Mouse (Mus musculus): ENCODE results near the gene Sp6. TPM values are rescaled to one million over a fixed set of nuclear protein-coding genes. Genes with fewer than 3 reads are reported as not detected.
A peak's percentile ranks its signal among the peaks of the same experiment; 100 is the strongest.

Gene Sp6
- polyA plus RNA-seq, 1 experiment from 2014 or later = 0.17 TPM

DNA sequence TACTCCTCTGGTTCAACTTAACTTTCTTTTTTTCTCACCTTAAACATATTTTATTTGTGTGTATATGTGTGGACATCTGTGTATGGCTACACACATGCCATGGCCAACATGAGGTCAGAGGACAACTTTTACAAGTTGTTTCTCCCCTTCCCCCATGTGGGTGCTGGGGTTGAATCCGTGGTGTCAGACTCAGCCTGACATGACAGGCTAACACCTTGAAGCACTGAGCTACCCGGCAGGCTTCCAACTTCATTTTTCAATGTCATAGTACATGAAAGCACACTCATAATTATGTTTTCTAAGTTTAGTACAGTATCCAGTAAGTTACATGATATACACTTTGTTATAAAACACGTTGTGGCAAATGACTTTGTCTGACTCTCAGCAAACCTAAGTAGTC lies 42.9 kb upstream of the Sp6 start:
- 83% methylated on average over 3 of the region's 3 CpGs for WGBS
- Histone ChIP-seq H3K4me3 (ENCODE audit: low read depth, low read length) (no peak overlapping the region), H3K4me2 (ENCODE audit: low read length) (no peak overlapping the region), H3K4me1 (ENCODE audit: control insufficient read depth, insufficient read depth, low read length) (0 out of 2 replicates have a peak, but pooled peaks cover 2% of the 10 kb centered on the region), H3K36me3 (ENCODE audit: control insufficient read depth, insufficient read depth, low read length) (no peaks in the 10 kb centered on the region), H3K9me3 (replicated peaks; ENCODE audit: control insufficient read depth, low read length) (no peaks in the 10 kb centered on the region), H3K9ac (ENCODE audit: low read length) (no peak overlapping the region), H3K27ac (ENCODE audit: low read depth, low read length) (no peak overlapping the region), H3K27me3 (replicated peaks; ENCODE audit: control insufficient read depth, insufficient read depth, low read length) (no peaks in the 10 kb centered on the region)
- ATAC-seq (no peak), DNase-seq (ENCODE audit: low spot score) (no peak)

DNA sequence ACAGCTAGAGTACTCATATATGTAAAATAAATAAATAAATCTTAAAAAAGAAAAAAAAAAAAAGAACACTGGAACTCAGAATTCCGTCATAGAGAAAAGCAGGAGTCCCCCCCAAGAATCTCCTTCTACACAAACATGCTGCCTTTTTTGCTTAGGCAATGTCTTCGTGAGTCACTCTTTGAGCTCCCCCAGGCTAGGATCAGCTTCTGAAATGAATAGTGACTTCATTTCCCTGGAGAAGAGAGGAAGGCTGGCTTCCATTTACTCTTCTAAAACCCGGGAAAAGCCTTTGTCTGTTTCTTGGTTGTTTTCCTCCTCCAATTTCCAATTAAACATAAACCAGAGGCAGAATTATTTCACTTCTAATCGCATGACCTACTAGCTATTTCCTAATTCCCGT lies 40.3 kb upstream of the Sp6 start:
- Histone ChIP-seq H3K9me3 (replicated peaks; ENCODE audit: control insufficient read depth, low read length) (no peaks in the 10 kb centered on the region), H3K4me3 (ENCODE audit: low read depth, low read length) (no peak overlapping the region), H3K9ac (ENCODE audit: low read length) (peak overlapping the region; percentile 17; the same call in 1 of the 2 replicates), H3K4me2 (ENCODE audit: low read length) (no peak overlapping the region), H3K36me3 (ENCODE audit: control insufficient read depth, insufficient read depth, low read length) (no peaks in the 10 kb centered on the region), H3K27me3 (replicated peaks; ENCODE audit: control insufficient read depth, insufficient read depth, low read length) (no peaks in the 10 kb centered on the region), H3K27ac (ENCODE audit: low read depth, low read length) (no peak overlapping the region), H3K4me1 (ENCODE audit: control insufficient read depth, insufficient read depth, low read length) (peaks cover 9% of the 10 kb centered on the region)
- DNase-seq (ENCODE audit: low spot score) (no peak), ATAC-seq (no peak)
- WGBS = 80% methylated on average over 5 of the region's 5 CpGs

DNA sequence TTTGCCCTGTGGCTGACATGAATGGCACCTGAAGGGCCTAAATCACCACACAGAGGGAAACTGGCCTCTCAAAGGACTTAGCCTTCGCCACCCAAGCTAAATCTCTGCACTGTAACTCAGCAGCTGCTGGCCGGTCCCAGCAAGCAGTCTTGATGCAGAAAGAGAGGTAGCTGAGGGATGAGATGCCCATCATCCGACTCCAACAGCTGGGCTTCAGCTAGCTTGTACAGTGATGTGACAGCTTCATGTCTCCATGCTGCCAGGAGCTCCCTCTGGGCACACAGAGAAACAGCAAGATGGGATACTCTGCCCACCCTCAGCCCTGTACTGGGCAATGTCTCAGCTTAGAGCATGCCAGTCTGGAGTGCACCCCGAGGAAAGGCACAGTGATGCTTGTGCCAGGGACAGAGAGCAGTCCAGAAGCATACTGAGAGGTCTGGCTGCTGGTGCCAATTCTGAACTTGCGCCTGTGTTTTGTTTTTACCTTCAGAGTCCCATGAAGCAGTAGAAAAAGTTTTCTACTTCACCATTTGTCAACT lies 39.7 kb upstream of the Sp6 start:
- no peaks in the 10 kb centered on the region for H3K36me3 ChIP-seq (ENCODE audit: control insufficient read depth, insufficient read depth, low read length)
- H3K9ac ChIP-seq (ENCODE audit: low read length) = peak overlapping the region; percentile 17; the same call in 1 of the 2 replicates
- H3K27ac ChIP-seq (ENCODE audit: low read depth, low read length) = no peak overlapping the region
- DNase-seq (ENCODE audit: low spot score) (no peak), ATAC-seq (no peak)
- no peaks in the 10 kb centered on the region for H3K27me3 ChIP-seq (replicated peaks; ENCODE audit: control insufficient read depth, insufficient read depth, low read length)
- H3K4me1 ChIP-seq (ENCODE audit: control insufficient read depth, insufficient read depth, low read length) = peaks cover 11% of the 10 kb centered on the region
- no peak overlapping the region for H3K4me3 ChIP-seq (ENCODE audit: low read depth, low read length)
- H3K9me3 ChIP-seq (replicated peaks; ENCODE audit: control insufficient read depth, low read length) = no peaks in the 10 kb centered on the region
- 82% methylated on average over 5 of the region's 5 CpGs for WGBS
- no peak overlapping the region for H3K4me2 ChIP-seq (ENCODE audit: low read length)

DNA sequence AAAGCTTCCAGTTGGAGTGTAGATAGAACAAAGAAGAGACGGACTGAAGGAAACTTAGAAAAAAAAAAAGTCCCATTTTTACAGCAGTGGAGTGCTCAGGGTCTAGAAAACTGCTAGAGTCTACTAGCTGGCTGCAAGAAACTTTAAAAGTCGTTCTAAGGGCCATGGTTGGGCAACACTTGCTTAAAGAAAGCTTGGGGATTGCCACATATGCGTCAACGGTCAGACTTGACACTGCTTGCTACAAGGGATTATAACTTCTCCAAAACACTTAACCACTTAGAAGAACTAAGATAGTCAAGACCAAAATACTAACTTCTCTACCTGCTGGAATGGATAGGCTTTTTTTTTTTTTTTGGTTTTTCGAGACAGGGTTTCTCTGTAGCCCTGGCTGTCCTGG lies 38.4 kb upstream of the Sp6 start:
- H3K4me2 ChIP-seq (ENCODE audit: low read length) = no peak overlapping the region
- DNase-seq (ENCODE audit: low spot score) (no peak), ATAC-seq (no peak)
- peaks cover 13% of the 10 kb centered on the region for H3K4me1 ChIP-seq (ENCODE audit: control insufficient read depth, insufficient read depth, low read length)
- H3K27ac ChIP-seq (ENCODE audit: low read depth, low read length) = no peak overlapping the region
- no peaks in the 10 kb centered on the region for H3K27me3 ChIP-seq (replicated peaks; ENCODE audit: control insufficient read depth, insufficient read depth, low read length)
- H3K9ac ChIP-seq (ENCODE audit: low read length) = no peak overlapping the region
- WGBS = 88% methylated on average over 5 of the region's 5 CpGs
- H3K4me3 ChIP-seq (ENCODE audit: low read depth, low read length) = no peak overlapping the region
- H3K36me3 ChIP-seq (ENCODE audit: control insufficient read depth, insufficient read depth, low read length) = no peaks in the 10 kb centered on the region
- no peaks in the 10 kb centered on the region for H3K9me3 ChIP-seq (replicated peaks; ENCODE audit: control insufficient read depth, low read length)

DNA sequence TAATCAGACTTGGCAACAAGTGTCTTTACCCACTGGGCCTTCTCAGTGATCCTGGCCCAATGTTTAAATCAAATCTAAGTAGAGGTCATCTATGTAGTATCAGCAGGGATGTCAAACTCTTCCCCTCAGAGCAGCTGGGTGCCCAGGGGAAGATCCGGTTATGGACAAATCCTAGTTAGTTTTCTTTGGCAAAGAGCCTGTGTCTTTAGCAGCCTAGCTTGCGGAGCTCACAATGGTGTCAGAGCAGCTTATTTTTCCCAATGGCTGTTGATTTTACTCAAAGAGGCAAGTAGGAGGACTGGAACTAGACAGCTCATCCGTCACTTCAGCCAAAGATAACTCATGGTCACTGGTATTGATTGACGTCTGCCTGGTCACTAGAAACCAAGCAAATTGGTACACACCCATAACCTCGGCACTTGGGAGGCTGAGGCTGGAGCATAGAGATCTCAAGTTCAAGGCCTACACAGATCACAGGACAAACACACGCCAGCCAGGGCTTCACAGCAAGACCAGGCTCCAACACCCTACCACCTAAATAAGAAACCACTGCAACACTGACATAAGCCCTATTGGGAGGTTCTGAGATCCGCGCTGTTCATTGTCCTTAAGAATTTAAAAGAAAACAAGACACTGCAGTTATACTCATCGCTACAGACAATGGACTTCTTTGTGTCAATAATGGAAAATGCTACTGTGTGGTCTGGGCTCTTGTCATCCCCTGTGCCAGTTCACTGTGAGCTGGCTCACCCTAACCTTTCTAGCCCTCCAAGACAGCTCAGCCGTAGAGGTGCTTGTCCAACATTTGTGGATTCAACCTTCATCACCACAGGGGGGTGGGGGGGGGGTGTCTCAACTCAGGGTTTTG lies 37.4 kb upstream of the Sp6 start:
- H3K9ac ChIP-seq (ENCODE audit: low read length) = peak overlapping the region; percentile 94
- peaks cover 13% of the 10 kb centered on the region for H3K4me1 ChIP-seq (ENCODE audit: control insufficient read depth, insufficient read depth, low read length)
- H3K4me2 ChIP-seq (ENCODE audit: low read length) = peak overlapping the region; percentile 53
- no peak for DNase-seq (ENCODE audit: low spot score)
- no peaks in the 10 kb centered on the region for H3K27me3 ChIP-seq (replicated peaks; ENCODE audit: control insufficient read depth, insufficient read depth, low read length)
- 86% methylated on average over 10 of the region's 10 CpGs for WGBS
- ATAC-seq = no peak
- H3K4me3 ChIP-seq (ENCODE audit: low read depth, low read length) = peak overlapping the region; percentile 79; the same call in 1 of the 2 replicates
- no peaks in the 10 kb centered on the region for H3K36me3 ChIP-seq (ENCODE audit: control insufficient read depth, insufficient read depth, low read length)
- no peaks in the 10 kb centered on the region for H3K9me3 ChIP-seq (replicated peaks; ENCODE audit: control insufficient read depth, low read length)
- 0 out of 2 replicates have a peak overlapping the region, but pooled peaks have one; percentile 17 for H3K27ac ChIP-seq (ENCODE audit: low read depth, low read length)

DNA sequence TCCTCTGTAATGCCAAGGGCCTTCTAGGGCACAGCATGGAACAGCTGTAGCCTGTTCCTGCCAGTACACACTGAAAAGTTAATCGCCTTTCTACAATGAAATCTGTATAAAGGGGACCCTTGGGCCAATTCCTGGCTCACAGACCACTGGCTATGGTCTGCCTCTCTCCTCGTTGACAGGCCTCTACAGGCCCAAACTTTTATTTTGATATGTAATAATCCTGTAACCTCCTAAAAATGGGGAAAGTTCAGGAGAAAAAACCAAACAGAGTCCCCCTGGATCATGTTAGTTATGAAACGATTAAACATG lies 36.9 kb upstream of the Sp6 start:
- DNase-seq (ENCODE audit: low spot score) (no peak), ATAC-seq (no peak)
- H3K27ac ChIP-seq (ENCODE audit: low read depth, low read length) = no peak overlapping the region; the same call in 1 of the 2 replicates
- WGBS = 53% methylated on average over 3 of the region's 3 CpGs
- H3K9me3 ChIP-seq (replicated peaks; ENCODE audit: control insufficient read depth, low read length) = no peaks in the 10 kb centered on the region
- H3K4me2 ChIP-seq (ENCODE audit: low read length) = peak overlapping the region; percentile 53
- H3K9ac ChIP-seq (ENCODE audit: low read length) = peak overlapping the region; percentile 94
- H3K36me3 ChIP-seq (ENCODE audit: control insufficient read depth, insufficient read depth, low read length) = no peaks in the 10 kb centered on the region
- peak overlapping the region; percentile 79 for H3K4me3 ChIP-seq (ENCODE audit: low read depth, low read length)
- no peaks in the 10 kb centered on the region for H3K27me3 ChIP-seq (replicated peaks; ENCODE audit: control insufficient read depth, insufficient read depth, low read length)
- H3K4me1 ChIP-seq (ENCODE audit: control insufficient read depth, insufficient read depth, low read length) = peaks cover 13% of the 10 kb centered on the region

DNA sequence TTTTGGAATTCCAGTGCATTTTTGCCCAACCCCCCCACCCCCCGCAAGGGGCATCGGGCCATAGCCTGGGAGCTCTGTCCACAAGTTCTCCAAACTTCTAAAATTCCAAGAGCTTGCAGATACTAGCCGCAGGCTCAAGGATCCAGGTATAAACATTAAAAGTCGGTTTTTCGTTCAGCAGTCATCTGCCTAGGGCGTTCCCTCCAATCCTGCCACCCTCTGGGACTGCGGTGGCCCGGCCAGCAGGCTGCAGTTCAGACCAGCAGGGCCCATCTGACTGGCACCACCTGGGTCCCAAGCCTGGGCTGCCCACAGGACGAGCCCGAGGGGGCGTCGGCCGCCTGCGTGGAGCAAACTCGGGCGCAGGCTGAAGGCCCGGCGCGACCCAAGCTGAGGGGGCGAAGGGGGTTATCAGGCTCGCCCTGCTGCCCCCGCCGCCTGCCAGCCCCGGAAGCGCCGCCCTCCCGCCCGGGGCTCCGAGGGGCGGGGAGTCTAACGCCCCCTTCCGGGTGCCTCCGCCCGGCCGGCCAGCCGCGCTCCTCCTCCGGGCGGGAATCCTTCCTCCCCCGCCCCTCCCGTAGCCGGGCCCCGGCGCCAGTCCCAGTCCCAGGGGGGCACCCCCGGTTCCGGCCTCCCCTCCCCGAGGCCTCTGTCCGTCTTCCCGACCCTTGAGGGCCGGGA lies 36.1 kb upstream of the Sp6 start:
- no peaks in the 10 kb centered on the region for H3K36me3 ChIP-seq (ENCODE audit: control insufficient read depth, insufficient read depth, low read length)
- peak overlapping the region; percentile 96 for H3K27ac ChIP-seq (ENCODE audit: low read depth, low read length)
- H3K9ac ChIP-seq (ENCODE audit: low read length) = peak overlapping the region; percentile 94
- peak overlapping the region; percentile 53 for H3K4me2 ChIP-seq (ENCODE audit: low read length)
- H3K9me3 ChIP-seq (replicated peaks; ENCODE audit: control insufficient read depth, low read length) = no peaks in the 10 kb centered on the region
- peaks cover 13% of the 10 kb centered on the region for H3K4me1 ChIP-seq (ENCODE audit: control insufficient read depth, insufficient read depth, low read length)
- WGBS = 1% methylated on average over 38 of the region's 50 CpGs
- ATAC-seq (peak; percentile 76), DNase-seq (ENCODE audit: low spot score) (peak; percentile 89)
- H3K4me3 ChIP-seq (ENCODE audit: low read depth, low read length) = peak overlapping the region; percentile 79
- H3K27me3 ChIP-seq (replicated peaks; ENCODE audit: control insufficient read depth, insufficient read depth, low read length) = no peaks in the 10 kb centered on the region

DNA sequence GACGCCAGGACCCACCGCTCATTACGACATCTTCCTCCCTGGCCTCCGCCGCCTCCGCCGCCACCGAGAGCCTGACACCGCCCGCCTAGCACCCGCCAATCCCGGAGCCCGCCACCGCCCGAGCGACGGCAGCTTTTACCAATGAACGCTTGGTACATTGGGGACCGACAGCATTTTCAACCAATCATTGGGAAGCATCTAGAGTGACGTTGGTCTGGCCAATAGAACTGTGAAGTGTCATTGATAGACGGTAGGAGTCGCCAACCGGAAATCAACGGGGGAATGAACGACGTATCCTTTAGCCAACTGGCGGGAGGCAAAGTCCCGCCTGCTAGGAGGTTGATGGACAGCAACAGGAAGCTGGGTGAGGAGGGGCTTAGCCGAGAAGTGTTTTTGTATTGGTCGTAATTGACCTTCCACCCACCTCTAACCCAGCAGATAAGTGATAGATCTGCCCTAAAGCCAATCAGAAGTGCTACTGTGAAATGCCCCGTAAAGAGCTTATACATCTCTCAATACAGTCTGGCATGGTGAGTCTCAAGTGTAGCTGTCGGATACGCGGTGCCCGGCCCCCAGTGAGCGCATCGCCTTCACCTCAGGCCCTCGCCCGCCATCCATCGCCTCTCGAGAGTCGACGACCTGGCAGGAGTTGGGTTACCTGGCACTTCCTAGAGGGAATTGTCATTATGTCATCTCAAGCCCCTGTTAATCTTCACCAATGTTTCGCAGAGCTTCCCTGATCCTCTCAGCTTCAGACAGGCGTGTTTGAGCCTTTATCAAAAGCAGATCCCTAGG lies 35.4 kb upstream of the Sp6 start:
- WGBS = under 1% methylated on average over 45 of the region's 45 CpGs
- Histone ChIP-seq H3K4me3 (ENCODE audit: low read depth, low read length) (peak overlapping the region; percentile 79), H3K9ac (ENCODE audit: low read length) (peak overlapping the region; percentile 94), H3K27ac (ENCODE audit: low read depth, low read length) (peak overlapping the region; percentile 96), H3K9me3 (replicated peaks; ENCODE audit: control insufficient read depth, low read length) (no peaks in the 10 kb centered on the region), H3K27me3 (replicated peaks; ENCODE audit: control insufficient read depth, insufficient read depth, low read length) (no peaks in the 10 kb centered on the region), H3K4me1 (ENCODE audit: control insufficient read depth, insufficient read depth, low read length) (peaks cover 13% of the 10 kb centered on the region), H3K4me2 (ENCODE audit: low read length) (peak overlapping the region; percentile 78), H3K36me3 (ENCODE audit: control insufficient read depth, insufficient read depth, low read length) (no peaks in the 10 kb centered on the region)
- DNase-seq (ENCODE audit: low spot score) (peak; percentile 100), ATAC-seq (peak; percentile 98)
